ENCODE assay signal across 18 mouse cellular contexts in genomic region chr9:67396446-67396845, GRCm38 (mm10).
"Had no signal": no experiment of that assay in that cellular context is flagged by ENCODE, and none has a peak within 500 bp of the region (broad histone marks: within the 10 kb centered on the region; RNA-seq: fewer than 3 reads in every experiment).

No protein-coding gene starts in this region.

- ATAC-seq: liver, postnatal 0 days; lung, postnatal 0 days; midbrain, embryonic 13.5 days; midbrain, embryonic 15.5 days had no signal

- H3K4me1 ChIP-seq: lung, embryonic 15.5 days; midbrain, embryonic 13.5 days; midbrain, embryonic 15.5 days; neural tube, embryonic 12.5 days; stomach, embryonic 15.5 days had no signal

- H3K4me3 ChIP-seq: lung, embryonic 15.5 days; megakaryocyte, embryonic 14.5 days; midbrain, embryonic 13.5 days; midbrain, embryonic 15.5 days; myocyte; neural tube, embryonic 12.5 days; stomach, embryonic 15.5 days had no signal

- DNase-seq: liver, postnatal 0 days; lung, adult 2 months; lung, postnatal 14 days; lung, postnatal 36 days; right cerebral cortex, postnatal 14 days; thymus, adult 2 months; thymus, postnatal 14 days; thymus, postnatal 36 days had no signal

- H3K27ac ChIP-seq: lung, embryonic 15.5 days; macrophage; midbrain, embryonic 13.5 days; midbrain, embryonic 15.5 days; neural tube, embryonic 12.5 days; stomach, embryonic 15.5 days; stomach, postnatal 0 days had no signal
